Mouse (Mus musculus) left cerebral cortex, postnatal 4 days (tissue): Measurements from ENCODE around the gene Adam22. TPM values are rescaled to one million over a fixed set of nuclear protein-coding genes. Genes with fewer than 3 reads are reported as not detected.
"Not testable (repeated sequence)": the region's sequence is repeated elsewhere in the genome, so short reads cannot be mapped to it uniquely, and the experiment has no call there.

Experiments used
- DNase-seq: peaks from one replicate; pipeline ENCODE4 v3.0.0-alpha.2; 2022
- intact Hi-C: fragments of 180-260 bp; cut with DNase I; formaldehyde crosslinking; loops from one replicate; pipeline ENCODE4 v1.15.1; 2025
- total RNA-seq, 2 experiments: library from RNA; stranded (reverse); gene quantifications; 2 replicates each; pipeline ENCODE4 v1.2.3; 2021

Adam22 gene
- total RNA-seq, 2 experiments from 2014 or later: 140 TPM

DNA sequence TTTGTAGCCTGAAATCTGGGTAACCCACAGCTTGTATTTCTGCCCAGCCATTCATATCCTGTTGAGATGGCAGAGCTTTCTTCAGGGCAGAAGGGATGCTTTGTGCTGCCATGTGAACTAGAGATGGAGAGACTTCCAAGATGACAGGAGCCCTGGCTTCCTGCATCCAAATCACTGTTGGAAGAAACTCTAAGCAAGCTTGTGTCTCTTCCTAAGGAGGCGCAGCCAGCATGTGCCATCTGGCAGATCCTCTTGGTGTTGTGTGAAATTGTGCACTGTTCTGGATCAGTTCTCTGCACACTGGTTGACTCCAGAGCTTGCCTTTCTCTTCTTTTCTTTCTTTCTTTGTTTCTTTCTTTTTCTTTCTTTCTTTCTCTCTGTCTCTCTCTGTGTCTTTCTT is 183.0 kb downstream of the Adam22 start:
- intact Hi-C loops: not testable (repeated sequence)
- DNase-seq: peak; percentile 21

DNA sequence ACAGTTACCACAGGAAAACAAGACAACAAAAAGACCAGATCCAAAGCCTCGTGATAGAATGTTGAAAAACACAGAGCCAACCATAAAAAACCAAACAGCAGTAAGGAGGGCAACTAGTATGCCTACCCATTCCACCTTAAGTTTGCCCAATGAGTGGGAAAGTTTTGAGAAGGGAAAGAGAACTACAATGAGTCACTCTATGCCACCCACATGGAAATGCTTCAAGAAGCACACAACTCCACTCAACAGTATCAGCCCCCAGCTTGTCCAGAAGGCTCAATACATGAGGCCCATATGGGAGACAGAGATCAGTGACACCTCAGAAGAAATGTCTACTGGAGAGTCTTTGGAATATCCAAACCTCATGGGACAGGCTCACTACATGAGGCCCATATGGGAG is 187.3 kb downstream of the Adam22 start:
- DNase-seq: no peak
- intact Hi-C loops: no loop called here

DNA sequence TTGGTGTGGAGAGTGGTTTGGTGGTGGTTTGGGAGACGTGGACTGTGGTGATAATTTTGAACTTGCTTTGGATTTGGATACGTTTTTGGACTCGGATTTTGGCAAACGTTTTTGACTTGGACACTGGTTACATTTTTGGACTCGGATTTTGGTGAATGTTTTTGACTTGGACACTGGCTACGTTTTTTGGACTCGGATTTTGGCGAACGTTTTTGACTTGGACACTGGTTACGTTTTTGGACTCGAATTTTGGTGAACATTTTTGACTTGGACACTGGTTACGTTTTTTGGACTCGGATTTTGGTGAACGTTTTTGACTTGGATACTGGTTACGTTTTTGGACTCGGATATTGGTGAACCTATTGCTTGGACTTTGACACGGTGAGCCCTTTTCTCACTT is 189.8 kb downstream of the Adam22 start:
- intact Hi-C loops: no loop called here
- no peak for DNase-seq

DNA sequence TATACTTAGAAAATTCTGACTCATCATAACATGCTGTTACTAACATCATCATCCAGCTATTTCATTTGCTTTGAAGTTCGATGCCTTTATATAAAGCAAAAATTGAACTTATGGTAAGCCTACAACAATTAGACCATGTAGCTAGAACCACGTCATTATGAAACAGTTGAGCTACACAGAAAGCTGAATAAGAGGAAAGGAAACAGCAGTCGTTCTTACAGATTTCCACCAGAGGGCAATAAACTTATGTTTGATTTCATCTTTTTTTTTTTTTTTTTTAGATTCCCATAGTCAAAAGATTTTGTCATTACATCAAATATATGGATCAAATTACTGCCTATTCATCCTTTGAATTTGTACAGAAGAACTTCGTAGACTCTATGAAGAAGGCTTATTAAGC is 203.2 kb downstream of the Adam22 start:
- intact Hi-C loops: loop anchor here (5.0 to 10.0 kb wide), 2 partner anchors 203 to 260 kb away; partner anchors contain the start of genes Adam22, Dbf4 and Slc25a40
- DNase-seq: no peak

DNA sequence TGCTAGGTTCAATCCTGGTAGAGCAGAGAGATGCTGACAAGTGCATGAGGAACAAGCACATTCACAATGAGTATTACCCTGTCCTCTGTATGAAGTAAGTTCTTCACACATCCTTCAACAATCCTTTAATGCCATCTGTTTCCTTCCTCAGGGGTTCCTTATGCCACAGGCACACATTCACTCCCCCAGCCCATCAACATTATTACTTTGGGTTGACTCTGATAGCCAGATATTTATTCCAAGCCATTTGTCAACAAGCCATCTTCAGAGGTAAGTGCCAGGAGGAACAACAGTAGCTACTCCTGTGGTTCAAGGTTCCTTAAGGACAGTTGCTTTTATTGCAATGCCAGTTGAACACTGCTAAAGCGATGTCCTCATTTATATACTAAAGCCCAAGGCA is 216.3 kb downstream of the Adam22 start:
- no peak for DNase-seq
- intact Hi-C loops: no loop called here

DNA sequence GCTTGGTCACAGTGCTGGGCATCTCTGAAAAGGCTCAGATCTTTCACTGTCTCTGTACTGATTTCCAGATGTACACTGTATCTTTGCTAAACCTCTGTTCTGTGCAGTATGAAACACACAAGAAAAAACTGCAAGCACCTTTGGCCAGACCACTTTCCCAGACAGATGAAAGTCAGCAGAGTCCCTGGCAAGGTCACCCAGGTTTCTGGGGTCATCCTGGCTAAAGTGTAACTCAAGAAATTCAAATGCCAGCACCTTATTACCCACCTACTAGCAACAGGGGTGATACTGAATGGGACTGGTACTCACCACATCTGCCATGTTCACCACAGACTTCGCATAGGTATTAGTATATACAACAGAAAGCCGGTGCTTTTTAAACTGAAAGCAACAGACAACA is 221.8 kb downstream of the Adam22 start:
- intact Hi-C loops: no loop called here
- DNase-seq: no peak

DNA sequence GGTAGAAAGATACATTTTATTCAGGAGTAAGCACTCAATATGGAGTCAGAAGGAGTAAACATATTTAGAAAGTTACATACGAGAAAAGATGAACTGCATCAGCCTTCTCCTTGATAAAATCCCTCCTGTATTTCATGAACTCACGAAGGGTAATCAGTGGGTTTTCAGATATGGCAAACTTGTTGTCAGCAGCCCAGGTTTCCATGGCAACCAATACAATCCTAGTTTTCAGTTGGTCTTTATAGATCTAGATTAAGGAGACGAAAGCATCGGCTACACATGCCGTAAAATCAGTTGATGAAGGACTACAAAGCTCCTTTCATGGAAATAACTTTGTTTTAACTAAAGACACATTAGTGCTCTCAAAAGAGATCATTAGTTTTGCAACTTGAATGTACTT is 222.5 kb downstream of the Adam22 start:
- DNase-seq: no peak
- intact Hi-C loops: no loop called here

DNA sequence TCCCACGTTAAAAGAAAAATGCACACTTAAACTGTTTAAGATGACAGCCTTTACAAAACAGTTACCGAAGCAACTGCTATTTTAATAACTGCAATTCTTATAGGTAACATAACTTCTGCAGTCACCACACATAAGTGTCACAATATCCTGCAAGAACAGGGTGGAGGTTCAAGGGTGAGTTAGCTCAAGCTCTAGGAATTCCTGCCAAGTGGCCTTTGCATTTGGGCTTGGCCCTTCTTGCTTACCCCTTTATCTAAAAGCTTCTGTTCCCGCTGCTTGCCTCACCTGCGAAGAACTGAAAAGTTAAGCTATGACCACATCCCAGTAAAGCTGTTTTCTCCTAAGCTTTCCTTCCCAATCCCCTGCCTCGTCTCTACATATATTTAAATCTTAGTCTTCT is 235.4 kb downstream of the Adam22 start:
- intact Hi-C loops: no loop called here

DNA sequence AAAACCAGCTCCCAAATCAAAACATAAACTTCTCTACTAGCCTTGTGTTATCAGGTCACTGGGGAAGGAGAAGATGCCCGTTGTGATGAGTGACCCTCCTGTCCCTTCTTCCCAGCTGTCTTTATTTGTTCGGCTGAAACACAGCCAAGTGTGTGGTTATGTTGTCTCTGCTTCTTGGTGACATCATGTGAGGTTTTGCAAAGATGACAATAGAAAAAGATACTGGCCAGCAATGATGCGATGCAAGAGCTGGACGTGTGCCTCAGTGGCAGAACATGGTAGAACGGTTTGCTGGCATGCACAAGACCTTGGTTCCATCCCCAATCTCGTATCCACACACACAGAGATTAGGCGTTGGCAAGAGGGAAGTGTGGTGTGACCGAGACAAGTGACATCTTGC is 236.0 kb downstream of the Adam22 start:
- DNase-seq: no peak
- intact Hi-C loops: no loop called here

More for the DNA sequence above, 235.4 kb downstream of the Adam22 start:
- no peak for DNase-seq

DNA sequence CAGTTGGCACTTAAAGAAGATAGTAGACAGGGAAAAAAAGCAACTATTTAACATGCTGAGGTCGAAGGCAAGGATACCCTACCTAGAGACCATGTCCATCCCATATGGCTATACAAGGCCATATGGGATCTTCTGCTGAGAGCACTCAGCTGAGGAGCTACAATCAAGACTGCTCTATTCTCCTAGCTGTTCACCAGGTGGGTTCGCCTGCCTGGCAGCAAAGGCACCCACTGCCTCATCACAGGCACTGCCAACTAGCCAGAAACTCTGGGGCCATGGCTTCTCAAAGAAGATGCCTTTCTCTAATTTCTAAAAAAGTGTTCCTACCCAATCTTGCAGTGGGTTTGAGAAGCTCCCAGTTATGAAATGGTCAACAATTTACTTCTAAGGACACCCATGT is 238.2 kb downstream of the Adam22 start:
- no peak for DNase-seq
- intact Hi-C loops: no loop called here

DNA sequence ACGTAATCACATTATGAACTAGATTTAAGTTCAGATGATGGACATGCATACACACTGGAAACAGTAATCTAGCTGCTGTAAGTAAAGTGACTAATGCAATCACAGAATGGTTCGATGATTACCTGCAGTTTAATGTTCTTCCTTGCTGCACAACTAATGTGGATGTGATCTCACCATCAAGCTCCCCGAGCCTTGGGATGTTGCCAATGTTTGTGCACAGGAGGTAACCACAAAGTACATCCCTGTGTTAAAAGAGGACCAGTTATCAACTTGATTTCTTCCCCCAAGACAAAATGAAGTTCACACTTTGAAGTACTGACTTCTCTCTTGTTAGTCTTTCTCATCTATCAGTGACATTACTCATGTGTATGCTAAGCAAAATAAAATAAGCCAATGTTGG is 247.0 kb downstream of the Adam22 start:
- peak; percentile 45 for DNase-seq
- intact Hi-C loops: no loop called here

DNA sequence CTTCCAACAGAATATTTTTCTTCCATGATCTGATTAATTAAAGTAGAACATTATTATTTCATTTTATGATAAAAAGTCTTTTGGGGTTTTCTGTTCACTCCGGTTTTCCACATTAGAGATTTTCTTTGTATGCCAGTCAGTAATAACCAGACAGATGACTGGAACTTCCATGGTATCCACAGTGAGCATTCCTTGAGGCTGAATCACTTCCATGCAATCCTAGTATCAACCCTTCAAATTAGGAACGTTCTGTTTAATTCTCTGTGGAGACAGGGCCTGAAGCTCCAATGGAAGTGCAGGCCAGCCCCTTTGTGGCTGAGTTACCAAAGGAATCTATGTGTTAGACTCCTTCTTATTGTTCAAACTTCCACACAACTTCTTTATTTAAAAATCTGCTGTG is 247.9 kb downstream of the Adam22 start:
- intact Hi-C loops: no loop called here
- DNase-seq: no peak

DNA sequence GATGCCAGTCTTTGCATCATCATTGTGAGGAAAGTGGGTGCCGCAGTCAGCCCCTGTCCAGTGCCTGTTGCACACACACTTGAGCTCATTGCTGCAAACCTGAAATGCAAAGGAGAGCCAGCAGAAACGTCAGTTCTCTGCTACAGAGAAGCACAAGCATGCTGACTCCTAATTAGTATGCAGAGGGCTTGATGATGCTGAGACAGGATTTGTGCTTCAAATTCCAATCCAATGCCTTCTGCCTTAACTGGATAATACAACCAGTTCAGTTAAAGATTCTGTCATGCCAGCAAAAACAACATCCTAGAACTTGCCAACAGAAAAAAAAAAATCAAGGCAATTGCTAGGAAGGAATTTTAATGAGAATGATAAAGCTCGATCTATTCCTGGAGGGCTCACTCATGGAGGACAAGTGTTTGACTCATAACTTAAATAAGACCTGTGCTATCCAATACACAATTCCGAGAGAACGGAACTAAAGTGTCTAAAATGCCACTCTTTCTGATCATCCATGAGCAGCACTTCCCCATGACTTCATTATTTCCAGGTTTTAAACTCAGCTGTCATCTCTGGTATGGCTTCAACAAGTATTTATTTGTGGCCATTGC is 251.3 kb downstream of the Adam22 start:
- no peak for DNase-seq
- intact Hi-C loops: no loop called here

DNA sequence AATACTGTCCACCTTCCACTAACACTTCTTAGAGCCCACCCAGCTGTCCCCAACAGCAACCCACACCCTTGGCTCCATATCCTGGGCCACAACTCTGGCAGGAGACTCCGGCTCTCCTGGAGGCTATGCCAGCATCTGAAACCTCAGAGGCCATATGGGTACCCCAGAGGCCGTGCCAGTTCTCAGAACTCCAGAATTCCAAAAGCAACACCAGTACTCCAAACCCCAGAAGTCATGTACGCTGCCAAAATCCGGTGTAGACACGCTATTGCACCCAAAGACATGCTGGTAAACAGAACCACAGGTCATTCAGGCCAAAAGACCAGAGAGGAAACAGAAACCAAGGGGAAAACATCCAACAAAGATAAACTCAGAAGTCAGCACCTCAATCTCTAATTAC is 255.7 kb downstream of the Adam22 start:
- intact Hi-C loops: no loop called here
- DNase-seq: no peak

DNA sequence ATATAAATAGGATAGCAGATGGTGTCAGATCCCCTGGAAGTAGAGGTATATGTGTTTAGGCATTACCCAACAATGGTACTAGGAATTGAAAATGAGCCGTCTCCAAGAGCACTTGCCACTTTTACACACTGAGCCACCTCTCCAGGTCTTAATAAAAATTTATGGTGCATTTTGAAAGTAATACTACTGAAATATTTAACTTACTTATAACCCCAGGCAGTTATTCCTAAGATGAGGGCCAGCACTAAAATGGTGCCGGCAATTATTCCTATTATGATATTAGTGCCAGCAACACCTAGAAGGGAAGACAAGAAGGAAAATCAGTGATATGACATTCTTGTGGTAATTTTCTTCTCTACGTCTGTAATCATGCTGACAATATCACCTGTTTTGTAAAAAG is 256.3 kb downstream of the Adam22 start:
- intact Hi-C loops: no loop called here
- no peak for DNase-seq

DNA sequence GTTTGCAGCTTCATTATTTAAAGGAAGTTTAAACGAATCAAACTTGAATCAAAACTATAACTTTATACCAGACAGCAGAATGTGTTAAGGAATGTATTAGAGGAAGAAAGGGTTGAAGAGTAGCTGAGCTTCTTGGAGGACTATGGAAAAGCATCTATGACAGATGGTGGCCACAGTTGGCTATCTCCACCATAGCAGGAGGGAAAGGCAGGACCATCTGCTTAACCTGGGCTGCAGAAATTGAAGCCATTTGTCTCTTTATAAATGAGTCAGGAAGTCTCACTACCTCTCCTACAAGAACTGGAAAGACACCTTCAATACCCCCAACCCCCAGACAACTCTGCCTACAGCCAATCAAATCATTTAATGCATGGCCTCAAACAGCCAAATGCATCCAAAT is 272.3 kb downstream of the Adam22 start:
- intact Hi-C loops: no loop called here
- peak; percentile 42 for DNase-seq

DNA sequence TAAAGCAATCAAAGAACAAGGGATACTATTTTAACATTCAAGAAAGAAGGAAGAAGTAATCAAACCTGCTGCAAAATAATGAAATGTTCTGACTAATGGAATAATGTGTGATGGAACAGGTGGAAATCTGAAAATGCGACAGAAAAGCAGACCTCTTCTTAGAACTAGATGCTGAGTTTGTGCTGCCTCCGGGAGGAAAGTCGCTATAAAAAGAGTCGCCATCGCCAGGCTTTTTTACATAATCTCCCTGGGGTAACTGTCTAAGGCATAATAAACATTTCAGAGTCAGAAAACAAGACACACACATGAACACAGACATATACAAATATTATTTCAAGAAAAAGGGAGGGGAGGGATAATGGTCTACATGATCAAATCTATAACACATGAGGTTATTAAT is 273.0 kb downstream of the Adam22 start:
- intact Hi-C loops: no loop called here
- DNase-seq: no peak

DNA sequence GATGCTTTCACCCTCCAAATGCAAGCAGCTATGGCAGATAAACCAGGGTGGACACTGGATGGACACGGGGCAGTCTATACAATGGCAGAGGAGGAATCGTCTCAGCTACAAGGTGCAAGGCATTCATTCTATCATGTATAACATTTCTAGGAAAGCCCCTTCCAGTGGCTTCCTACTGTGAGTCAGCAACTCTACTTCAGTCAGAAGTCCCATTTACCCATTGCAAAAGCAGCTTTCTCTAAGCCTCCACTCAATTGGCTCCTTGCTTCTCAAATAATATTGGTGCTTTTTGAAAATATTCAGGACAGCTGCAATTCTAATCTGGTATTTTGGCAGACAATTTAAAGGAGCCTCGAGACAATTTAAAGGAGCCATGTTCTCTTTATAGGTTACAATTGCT is 279.8 kb downstream of the Adam22 start:
- intact Hi-C loops: no loop called here
- DNase-seq: no peak

DNA sequence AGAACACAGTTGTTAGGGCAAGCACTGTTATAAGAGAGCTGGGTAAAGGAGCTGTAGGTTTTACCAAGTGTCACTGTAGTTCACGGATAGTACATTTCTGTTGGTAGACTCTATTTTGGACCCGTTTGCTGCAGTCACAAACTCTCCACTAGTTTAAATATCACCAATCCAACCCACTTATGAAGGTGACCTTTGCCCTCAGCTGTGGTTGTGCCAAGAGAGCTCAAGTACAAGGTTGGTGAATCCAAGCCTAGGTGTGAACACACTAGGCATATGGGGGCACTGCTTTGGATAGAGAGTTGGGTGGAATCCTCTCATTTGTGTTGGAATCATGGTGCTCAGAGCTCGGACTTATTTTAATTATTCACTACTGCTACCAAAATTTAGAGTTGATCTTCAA is 282.3 kb downstream of the Adam22 start:
- DNase-seq: no peak
- intact Hi-C loops: no loop called here

DNA sequence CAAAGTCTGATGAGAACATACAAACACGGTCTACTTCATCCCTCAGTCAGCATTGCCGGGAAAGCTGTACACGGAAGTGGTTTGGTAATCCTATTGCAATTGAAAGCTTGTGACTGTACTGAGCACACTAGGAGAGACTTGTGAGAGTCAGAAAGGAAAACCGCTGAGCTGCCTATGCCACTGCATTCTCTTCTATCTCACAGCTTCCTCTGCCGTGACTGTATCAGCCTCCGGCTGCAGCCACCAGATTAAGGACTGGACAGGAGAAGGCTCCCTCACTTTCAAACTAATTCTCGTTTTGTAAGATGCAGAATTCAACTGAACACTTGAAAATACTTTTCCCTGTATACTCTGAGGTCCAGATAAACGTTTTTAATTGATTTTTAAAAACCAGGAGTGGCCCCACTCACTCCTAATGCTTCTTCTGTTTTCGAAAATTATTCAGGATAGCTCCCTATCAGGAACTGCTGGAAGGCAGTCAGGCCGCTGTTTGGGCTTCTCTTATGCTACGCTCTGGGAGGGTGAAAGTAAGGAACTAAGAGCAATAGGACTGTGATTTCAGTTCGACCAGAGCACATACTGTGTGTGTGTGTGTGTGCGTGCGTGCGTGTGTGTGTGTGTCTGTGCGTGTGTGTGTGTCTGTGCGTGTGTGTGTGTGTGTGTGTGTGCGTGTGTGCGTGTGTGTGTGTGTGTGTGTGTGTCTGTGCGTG is 285.0 kb downstream of the Adam22 start:
- intact Hi-C loops: no loop called here
- DNase-seq: no peak

DNA sequence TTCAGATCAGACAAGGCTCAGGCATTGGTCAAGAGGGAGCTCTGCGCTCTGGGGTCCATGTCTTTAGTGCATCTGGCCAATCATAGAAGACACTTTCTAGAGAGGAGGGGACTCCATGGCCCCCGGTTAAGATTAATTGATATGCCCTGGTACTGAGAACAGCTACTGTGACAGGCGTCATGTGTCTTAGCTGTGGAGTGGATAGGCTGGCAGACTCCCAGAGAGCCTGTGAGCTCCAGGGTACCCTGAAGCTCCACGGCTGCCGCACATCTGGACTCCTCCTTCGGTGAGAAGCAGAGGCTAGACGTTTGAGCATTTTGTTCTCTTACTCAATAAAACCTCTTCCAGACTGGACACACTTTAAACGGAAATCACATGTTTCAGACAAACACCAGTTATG is 290.5 kb downstream of the Adam22 start:
- no peak for DNase-seq
- intact Hi-C loops: no loop called here

DNA sequence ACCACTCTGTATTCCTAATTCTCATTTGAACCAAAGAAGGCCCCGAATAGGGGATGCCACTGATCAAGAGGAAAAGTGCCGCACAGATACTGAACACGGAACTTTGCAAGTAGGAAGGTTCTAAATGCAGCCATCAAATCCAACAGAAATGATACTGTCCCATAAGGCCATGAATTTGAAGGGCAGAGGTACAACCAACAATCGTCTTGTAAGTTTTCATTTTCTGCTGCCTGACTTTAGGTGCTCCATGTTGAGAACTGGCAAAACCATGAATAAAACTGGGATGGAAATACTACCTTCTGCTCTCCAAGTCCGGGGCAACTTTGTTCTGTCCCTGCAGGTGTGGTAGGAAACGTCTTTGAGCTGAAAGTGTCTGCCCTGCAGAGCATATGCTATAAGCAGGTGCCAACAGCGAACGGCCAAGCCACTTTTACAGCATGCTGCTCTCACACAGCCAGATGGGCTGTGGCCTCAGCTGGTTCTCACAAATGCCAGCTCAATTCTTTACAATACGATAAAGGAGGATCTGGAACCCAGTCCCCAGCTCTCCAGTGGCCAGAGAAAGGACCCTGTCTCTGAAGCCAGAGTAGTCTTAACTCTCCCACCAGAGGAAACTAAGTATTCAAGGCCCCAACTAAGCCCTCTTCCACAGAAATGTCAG is 293.9 kb downstream of the Adam22 start:
- intact Hi-C loops: no loop called here
- no peak for DNase-seq
